Comparison of ENCODE assay signal across 24 mouse cellular contexts in genomic region chr11:79833817-79834216, GRCm38 (mm10).
A peak's percentile ranks its signal among the peaks of the same experiment; 100 is the strongest.
DNase-seq lines count a peak whose midpoint lies in the region; ATAC-seq and TF ChIP-seq lines count a peak whose summit lies in the region.
"Had no signal": no experiment of that assay in that cellular context is flagged by ENCODE, and none has a peak within 500 bp of the region (broad histone marks: within the 10 kb centered on the region; RNA-seq: fewer than 3 reads in every experiment).

No protein-coding gene starts in this region.

- DNase-seq in midbrain, embryonic 10.5 days (ENCODE audit: low spot score): no peak
- peak; percentile 9 for DNase-seq in 416B (ENCODE audit: low read depth)
- DNase-seq in CH12.LX (ENCODE audit: extremely low read depth): peak; percentile 26
- peak; percentile 15 for DNase-seq in embryo, embryonic 9.5 days (ENCODE audit: extremely low spot score)
- DNase-seq in kidney, adult 11 months: no peak
- DNase-seq: adrenal gland, adult 8-10 months; cerebellum, adult 11-12 months; cerebellum, postnatal 10 days; gastrocnemius, postnatal 10 days; heart, adult 11 months; kidney, adult 8-10 months; kidney, postnatal 10 days; lung, adult 18-20 months; lung, postnatal 10 days; right cerebral cortex, postnatal 14 days; thymus, postnatal 14 days had no signal

- TF ChIP-seq POLR2A in CH12.LX (IDR thresholded peaks at IDR 0.05; ENCODE audit: low read depth, low read length): no peak

- no peaks in the 10 kb centered on the region for H3K36me3 ChIP-seq in midbrain, embryonic 10.5 days
- no peaks in the 10 kb centered on the region for H3K36me3 ChIP-seq in midbrain, embryonic 15.5 days (replicated peaks)
- no peaks in the 10 kb centered on the region for H3K36me3 ChIP-seq in CH12.LX (replicated peaks in 1 of 2; ENCODE audit: control insufficient read depth in 1 of 2, insufficient read depth in 1 of 2, low read length in 1 of 2)
- H3K36me3 ChIP-seq: limb, embryonic 12.5 days had no signal

- H3K79me2 ChIP-seq in CH12.LX (replicated peaks; ENCODE audit: control insufficient read depth, extremely low read depth, insufficient read depth, poor library complexity, severe bottlenecking): no peaks in the 10 kb centered on the region

- WGBS in midbrain, embryonic 10.5 days: 37% methylated on average over 2 of the region's 2 CpGs
- WGBS in midbrain, embryonic 15.5 days: 25% methylated on average over 2 of the region's 2 CpGs

- no peak for TF ChIP-seq CTCF in CH12.LX (conservative IDR thresholded peaks at IDR 0.05 in 1 of 2, IDR thresholded peaks at IDR 0.05 in 1 of 2; ENCODE audit: low read depth in 2 of 2, low read length in 2 of 2)

- no peak for ATAC-seq in midbrain, embryonic 15.5 days (replicated peaks)
- ATAC-seq in megakaryocyte-erythroid progenitor cell, adult 5-6 weeks (replicated peaks; ENCODE audit: low FRiP score, low TSS enrichment, poor library complexity, severe bottlenecking): no peak
- ATAC-seq: forebrain, embryonic 14.5 days; inflammation-experienced regulatory T-cells, adult 6 months; Patski had no signal

- H3K9ac ChIP-seq in midbrain, embryonic 15.5 days: no peak overlapping the region
- no peak overlapping the region for H3K9ac ChIP-seq in CH12.LX (ENCODE audit: insufficient read depth, low read depth)
- H3K9ac ChIP-seq: limb, embryonic 12.5 days had no signal

- no peak overlapping the region for H3K4me3 ChIP-seq in midbrain, embryonic 10.5 days
- no peak overlapping the region for H3K4me3 ChIP-seq in midbrain, embryonic 15.5 days
- no peak overlapping the region for H3K4me3 ChIP-seq in CH12.LX (replicated peaks in 1 of 3; ENCODE audit: low read depth in 2 of 3, low read length in 2 of 3, poor library complexity in 1 of 3)
- H3K4me3 ChIP-seq: limb, embryonic 12.5 days had no signal

- no peak for TF ChIP-seq RAD21 in CH12.LX (IDR thresholded peaks at IDR 0.05; ENCODE audit: low read depth, low read length)

- H3K27ac ChIP-seq in midbrain, embryonic 10.5 days (replicated peaks): peak overlapping the region; percentile 30
- H3K27ac ChIP-seq in midbrain, embryonic 15.5 days: no peak overlapping the region
- no peak overlapping the region for H3K27ac ChIP-seq in CH12.LX (ENCODE audit: insufficient read depth, low read depth)
- H3K27ac ChIP-seq: limb, embryonic 12.5 days had no signal

- no peaks in the 10 kb centered on the region for H3K9me3 ChIP-seq in midbrain, embryonic 10.5 days (replicated peaks)
- H3K9me3 ChIP-seq in midbrain, embryonic 15.5 days: no peaks in the 10 kb centered on the region
- H3K9me3 ChIP-seq in CH12.LX (replicated peaks; ENCODE audit: low read length): no peaks in the 10 kb centered on the region
- H3K9me3 ChIP-seq: limb, embryonic 12.5 days had no signal

- in situ Hi-C loops in CH12.LX (cut with MboI; ENCODE audit: low pct_ligation_motif_present, low pct_unique_long_range_greater_than_20kb, low sequenced_read_pairs): no loop called here

- peaks cover 27% of the 10 kb centered on the region for H3K4me1 ChIP-seq in midbrain, embryonic 10.5 days
- H3K4me1 ChIP-seq in midbrain, embryonic 15.5 days: no peaks in the 10 kb centered on the region
- peaks cover 5 to 6% of the 10 kb centered on the region in 2 experiments for H3K4me1 ChIP-seq in CH12.LX (ENCODE audit: control insufficient read depth in 1 of 2, insufficient read depth in 2 of 2)

- H3K27me3 ChIP-seq in midbrain, embryonic 10.5 days (ENCODE audit: low read depth, poor library complexity, severe bottlenecking): no peaks in the 10 kb centered on the region
- no peaks in the 10 kb centered on the region for H3K27me3 ChIP-seq in midbrain, embryonic 15.5 days (replicated peaks)
- peaks cover under 1% of the 10 kb centered on the region for H3K27me3 ChIP-seq in CH12.LX (replicated peaks)
- H3K27me3 ChIP-seq: limb, embryonic 12.5 days; Patski had no signal

- H3K4me2 ChIP-seq in midbrain, embryonic 15.5 days: no peak overlapping the region
- H3K4me2 ChIP-seq in CH12.LX (ENCODE audit: insufficient read depth, low read depth, poor library complexity, severe bottlenecking): no peak overlapping the region
- H3K4me2 ChIP-seq: heart, embryonic 11.5 days; limb, embryonic 12.5 days; liver, embryonic 11.5 days had no signal

- TF ChIP-seq EP300 in CH12.LX (IDR thresholded peaks at IDR 0.05; ENCODE audit: low read length): no peak

- dilution Hi-C loops in CH12.LX (cut with MboI; ENCODE audit: extremely low pct_ligation_motif_present, extremely low pct_unique_long_range_greater_than_20kb, low sequenced_read_pairs): no loop called here

TF ChIP-seq in CH12.LX, 34 proteins besides CTCF, POLR2A, EP300 and RAD21:
- TF ChIP-seq USF2 (conservative IDR thresholded peaks at IDR 0.05; ENCODE audit: low read depth, low read length) (no peak), CHD1 (IDR thresholded peaks at IDR 0.05; ENCODE audit: low read depth, low read length) (no peak), E2F4 (IDR thresholded peaks at IDR 0.05; ENCODE audit: insufficient replicate concordance, low read depth, low read length) (no peak), ZKSCAN1 (IDR thresholded peaks at IDR 0.05; ENCODE audit: borderline replicate concordance, low read depth, low read length) (no peak), JUN (IDR thresholded peaks at IDR 0.05; ENCODE audit: insufficient read depth, low read depth, low read length) (no peak), PAX5 (IDR thresholded peaks at IDR 0.05; ENCODE audit: low read length) (no peak), TBP (conservative IDR thresholded peaks at IDR 0.05; ENCODE audit: low read depth, low read length) (no peak)

Comparison
In these comparisons a context has a peak if more than half of its experiments do, and no peak if none do; other contexts are left out.
1. DNase-seq: peak in 416B (single experiment), CH12.LX (single experiment) and embryo, embryonic 9.5 days (single experiment); none in midbrain, embryonic 10.5 days (single experiment) and kidney, adult 11 months (single experiment).